Mouse (Mus musculus) intestine, postnatal 0 days (tissue): ENCODE measurements around the gene Tifab. TPM values are rescaled to one million over a fixed set of nuclear protein-coding genes. Genes with fewer than 3 reads are reported as not detected.

Experiments used
- ATAC-seq: fragments of 200-750 bp; cut with Nextera tagmentation; 2 replicates; pipeline ENCODE4 v1.8.0; 2017; ENCODE audit warnings: mild to moderate bottlenecking, moderate TSS enrichment, moderate library complexity
- H3K27ac ChIP-seq: fragments of 300-500 bp; sonication (generic); 2 replicates; pipeline ENCODE4 v1.5.1; 2014; ENCODE audit warnings: mild to moderate bottlenecking, low read depth, low read length, moderate library complexity
- H3K27me3 ChIP-seq: fragments of 300-500 bp; sonication (generic); replicated peaks from 2 replicates; pipeline ENCODE4 v1.6.1; 2014; ENCODE audit warnings: low read length, mixed read lengths; ENCODE audit not compliant: control insufficient read depth, insufficient read depth
- H3K36me3 ChIP-seq: fragments of 300-500 bp; sonication (generic); 2 replicates; pipeline ENCODE4 v1.6.1; 2014; ENCODE audit warnings: mild to moderate bottlenecking, moderate library complexity; ENCODE audit not compliant: control insufficient read depth, insufficient read depth
- H3K4me1 ChIP-seq: fragments of 300-500 bp; sonication (generic); replicated peaks from 2 replicates; pipeline ENCODE4 v1.6.1; 2014; ENCODE audit warnings: antibody characterized with exemption, low read length, mixed read lengths; ENCODE audit not compliant: control insufficient read depth, insufficient read depth
- H3K4me2 ChIP-seq: fragments of 300-500 bp; sonication (generic); replicated peaks from 2 replicates; pipeline ENCODE4 v1.6.1; 2014; ENCODE audit warnings: low read depth, mild to moderate bottlenecking, moderate library complexity
- H3K4me3 ChIP-seq: fragments of 300-500 bp; sonication (generic); 2 replicates; pipeline ENCODE4 v1.5.1; 2014; ENCODE audit warnings: low read depth, low read length
- H3K9ac ChIP-seq: fragments of 300-500 bp; sonication (generic); 2 replicates; pipeline ENCODE4 v1.6.1; 2014; ENCODE audit warnings: mild to moderate bottlenecking, low read depth, low read length
- H3K9me3 ChIP-seq: fragments of 300-500 bp; sonication (generic); 2 replicates; pipeline ENCODE4 v1.6.1; 2016; ENCODE audit warnings: mixed run types; ENCODE audit not compliant: control insufficient read depth
- CTCF ChIP-seq: sonication (generic); IDR thresholded peaks from 2 replicates; pipeline ENCODE4 v1.5.1; 2016; ENCODE audit warnings: low read depth, mild to moderate bottlenecking, control low read depth, antibody characterized with exemption, moderate library complexity
- WGBS: fragments of 180-500 bp; shearing (Covaris S2); extraction: QIAGEN DNeasy Blood & Tissue Kit; methylation state at CpG from one replicate; pipeline ENCODE4 v1.1.7; 2014; 5-methylcytosine and 5-hydroxymethylcytosine counted together
- polyA plus RNA-seq: library from polyadenylated mRNA; unstranded; fragments of >200 nt; fragmentation: Nextera tagmentation; extraction: Ambion mirVana; gene quantifications from 2 replicates; pipeline ENCODE4 v1.2.1, GENCODE M21; 2015

Tifab gene
- polyA plus RNA-seq, 1 experiment from 2014 or later = 3.4 TPM

GRCm38 (mm10) chr13:56162859-56163258 is 15.8 kb downstream of the Tifab start:
- Histone ChIP-seq H3K27me3 (no peaks in the 10 kb centered on the region), H3K27ac (no peak overlapping the region), H3K9me3 (no peaks in the 10 kb centered on the region), H3K36me3 (no peaks in the 10 kb centered on the region), H3K4me1 (0 out of 2 replicates have a peak, but pooled peaks cover 5% of the 10 kb centered on the region), H3K4me3 (no peak overlapping the region), H3K4me2 (no peak overlapping the region), H3K9ac (no peak overlapping the region)
- TF ChIP-seq CTCF = no peak
- no peak for ATAC-seq
- 81% methylated on average over 6 of the region's 6 CpGs for WGBS

- 0 out of 2 replicates have a peak, but pooled peaks cover 10% of the 10 kb centered on the region for H3K4me1 ChIP-seq
- H3K9ac ChIP-seq = peak overlapping the region; percentile 22; the same call in 1 of the 2 replicates
- 21% methylated on average over 17 of the region's 17 CpGs for WGBS
- H3K4me3 ChIP-seq = peak overlapping the region; percentile 9; the same call in 1 of the 2 replicates
- H3K4me2 ChIP-seq = peak overlapping the region; percentile 60
- no peaks in the 10 kb centered on the region for H3K27me3 ChIP-seq
- H3K27ac ChIP-seq = no peak overlapping the region
- peak; percentile 54 for ATAC-seq
- no peak for TF ChIP-seq CTCF
- H3K9me3 ChIP-seq = no peaks in the 10 kb centered on the region
- H3K36me3 ChIP-seq = no peaks in the 10 kb centered on the region
Measured at GRCm38 (mm10) chr13:56159614-56160363, 18.9 kb downstream of the Tifab start.

GRCm38 (mm10) chr13:56159016-56159601 is 19.6 kb downstream of the Tifab start:
- H3K27me3 ChIP-seq = no peaks in the 10 kb centered on the region
- ATAC-seq = peak; percentile 82
- TF ChIP-seq CTCF = no peak
- H3K4me1 ChIP-seq = 0 out of 2 replicates have a peak, but pooled peaks cover 12% of the 10 kb centered on the region
- H3K9me3 ChIP-seq = no peaks in the 10 kb centered on the region
- H3K27ac ChIP-seq = no peak overlapping the region
- H3K9ac ChIP-seq = no peak overlapping the region
- H3K4me2 ChIP-seq = peak overlapping the region; percentile 60
- H3K4me3 ChIP-seq = peak overlapping the region; percentile 9; the same call in 1 of the 2 replicates
- no peaks in the 10 kb centered on the region for H3K36me3 ChIP-seq
- 36% methylated on average over 14 of the region's 14 CpGs for WGBS

- WGBS = 78% methylated on average over 7 of the region's 7 CpGs
- Histone ChIP-seq H3K9me3 (no peaks in the 10 kb centered on the region), H3K36me3 (no peaks in the 10 kb centered on the region), H3K27me3 (no peaks in the 10 kb centered on the region), H3K4me1 (0 out of 2 replicates have a peak, but pooled peaks cover 12% of the 10 kb centered on the region), H3K27ac (no peak overlapping the region), H3K9ac (no peak overlapping the region), H3K4me3 (no peak overlapping the region), H3K4me2 (no peak overlapping the region)
- ATAC-seq = no peak
- no peak for TF ChIP-seq CTCF
Measured at GRCm38 (mm10) chr13:56155671-56156070, 23.0 kb downstream of the Tifab start.

GRCm38 (mm10) chr13:56155048-56155447 is 23.6 kb downstream of the Tifab start:
- ATAC-seq = no peak
- Histone ChIP-seq H3K36me3 (no peaks in the 10 kb centered on the region), H3K27ac (no peak overlapping the region), H3K4me3 (no peak overlapping the region), H3K4me2 (no peak overlapping the region), H3K4me1 (0 out of 2 replicates have a peak, but pooled peaks cover 10% of the 10 kb centered on the region), H3K9me3 (no peaks in the 10 kb centered on the region), H3K27me3 (no peaks in the 10 kb centered on the region), H3K9ac (no peak overlapping the region)
- no peak for TF ChIP-seq CTCF
- WGBS = 15% methylated on average over 5 of the region's 5 CpGs

- no peak overlapping the region for H3K9ac ChIP-seq
- no peak overlapping the region for H3K27ac ChIP-seq
- H3K9me3 ChIP-seq = no peaks in the 10 kb centered on the region
- no peaks in the 10 kb centered on the region for H3K36me3 ChIP-seq
- H3K4me1 ChIP-seq = 0 out of 2 replicates have a peak, but pooled peaks cover 8% of the 10 kb centered on the region
- ATAC-seq = peak; percentile 61; the same call in 1 of the 2 replicates
- no peak for TF ChIP-seq CTCF
- WGBS = 24% methylated on average over 7 of the region's 7 CpGs
- no peak overlapping the region for H3K4me2 ChIP-seq
- H3K27me3 ChIP-seq = no peaks in the 10 kb centered on the region
- no peak overlapping the region for H3K4me3 ChIP-seq
Measured at GRCm38 (mm10) chr13:56152773-56153460, 25.8 kb downstream of the Tifab start.
